Mouse (Mus musculus) small intestine, adult 2 months (tissue): ENCODE data around the gene Traf3ip3.

Source experiments
- CTCF ChIP-seq: fragments of 200-500 bp; IDR thresholded peaks from 2 replicates; pipeline ENCODE4 v1.5.1; 2012; ENCODE audit warnings: low read depth, mild to moderate bottlenecking, control low read depth, inconsistent platforms, low read length, moderate library complexity, mixed read lengths; ENCODE audit not compliant: insufficient replicate concordance, insufficient read length; ENCODE audit errors: extremely low read depth
- POLR2A ChIP-seq: fragments of 200-500 bp; IDR thresholded peaks from 2 replicates; pipeline ENCODE4 v1.6.1; 2012; ENCODE audit warnings: low read depth, mild to moderate bottlenecking, control low read depth, inconsistent platforms, low read length, moderate library complexity

DNA sequence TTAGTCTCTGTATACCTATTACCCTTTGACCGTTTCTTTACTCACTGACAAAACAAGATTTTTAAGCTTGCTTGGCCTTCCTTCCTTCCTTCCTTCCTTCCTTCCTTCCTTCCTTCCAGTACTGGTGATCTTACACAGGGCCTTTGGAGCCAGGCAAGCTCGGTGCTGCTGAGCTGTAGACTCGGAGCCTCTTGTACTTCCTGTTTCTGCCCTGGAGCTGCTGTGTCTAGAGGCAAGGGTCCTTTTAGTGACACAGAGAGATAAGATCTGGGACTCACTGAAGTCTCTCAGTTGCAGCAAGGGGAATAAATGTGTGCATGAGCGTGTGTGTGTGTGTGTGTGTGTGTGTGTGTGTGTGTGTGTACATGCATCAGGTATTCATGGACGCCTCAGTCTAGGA lies 29.4 kb upstream of the Traf3ip3 start:
- TF ChIP-seq CTCF (no peak), POLR2A (no peak)
